Comparison of ENCODE assay signal across 7 mouse cellular contexts in genomic region chr6:90809960-90810362, GRCm38 (mm10).
A peak's percentile ranks its signal among the peaks of the same experiment; 100 is the strongest.
DNase-seq lines count a peak whose midpoint lies in the region; ATAC-seq lines count a peak whose summit lies in the region.

No protein-coding gene starts in this region.

- H3K27ac ChIP-seq in embryonic facial prominence, embryonic 15.5 days (replicated peaks), result no peak overlapping the region
- H3K27ac ChIP-seq in heart, embryonic 11.5 days (ENCODE audit: low read depth, low read length), result no peak overlapping the region
- H3K27ac ChIP-seq in limb, embryonic 12.5 days, result no peak overlapping the region
- H3K27ac ChIP-seq in midbrain, embryonic 15.5 days, result peak overlapping the region; percentile 83

- no peaks in the 10 kb centered on the region for H3K36me3 ChIP-seq in embryonic facial prominence, embryonic 15.5 days
- no peaks in the 10 kb centered on the region for H3K36me3 ChIP-seq in heart, embryonic 11.5 days (ENCODE audit: control insufficient read depth, insufficient read depth, low read length)
- H3K36me3 ChIP-seq in limb, embryonic 12.5 days, result no peaks in the 10 kb centered on the region
- no peaks in the 10 kb centered on the region for H3K36me3 ChIP-seq in midbrain, embryonic 15.5 days (replicated peaks)

- H3K27me3 ChIP-seq in embryonic facial prominence, embryonic 15.5 days, result no peaks in the 10 kb centered on the region
- H3K27me3 ChIP-seq in heart, embryonic 11.5 days (ENCODE audit: control insufficient read depth, insufficient read depth, low read length), result peaks cover 6% of the 10 kb centered on the region
- H3K27me3 ChIP-seq in limb, embryonic 12.5 days, result 0 out of 2 replicates have a peak, but pooled peaks cover 8% of the 10 kb centered on the region
- no peaks in the 10 kb centered on the region for H3K27me3 ChIP-seq in midbrain, embryonic 15.5 days (replicated peaks)

- peak; percentile 100 for DNase-seq in brain, adult 2 months (ENCODE audit: low read depth, low spot score)
- peak; percentile 48 for DNase-seq in kidney, adult 9 months
- DNase-seq in spleen, postnatal 10 days (ENCODE audit: low spot score in 2 of 2), result peak; percentile 17 to 71

- 0 out of 2 replicates have a peak overlapping the region, but pooled peaks have one; percentile 15 for H3K4me3 ChIP-seq in embryonic facial prominence, embryonic 15.5 days (replicated peaks)
- H3K4me3 ChIP-seq in heart, embryonic 11.5 days (ENCODE audit: low read depth, low read length), result no peak overlapping the region
- peak overlapping the region; percentile 34 for H3K4me3 ChIP-seq in limb, embryonic 12.5 days (replicated peaks)
- H3K4me3 ChIP-seq in midbrain, embryonic 15.5 days, result peak overlapping the region; percentile 46

- 3% methylated on average over 22 of the region's 22 CpGs for WGBS in embryonic facial prominence, embryonic 15.5 days
- WGBS in heart, embryonic 11.5 days (ENCODE audit: insufficient replicate concordance), result 8% methylated on average over 22 of the region's 22 CpGs
- WGBS in limb, embryonic 12.5 days, result 2% methylated on average over 22 of the region's 22 CpGs
- 1% methylated on average over 22 of the region's 22 CpGs for WGBS in midbrain, embryonic 15.5 days

- no peaks in the 10 kb centered on the region for H3K9me3 ChIP-seq in embryonic facial prominence, embryonic 15.5 days (replicated peaks)
- no peaks in the 10 kb centered on the region for H3K9me3 ChIP-seq in heart, embryonic 11.5 days (replicated peaks; ENCODE audit: control insufficient read depth, low read length)
- no peaks in the 10 kb centered on the region for H3K9me3 ChIP-seq in limb, embryonic 12.5 days
- H3K9me3 ChIP-seq in midbrain, embryonic 15.5 days, result no peaks in the 10 kb centered on the region

- H3K4me2 ChIP-seq in embryonic facial prominence, embryonic 15.5 days (replicated peaks), result peak overlapping the region; percentile 41
- H3K4me2 ChIP-seq in heart, embryonic 11.5 days, result peak overlapping the region; percentile 36
- peak overlapping the region; percentile 63 for H3K4me2 ChIP-seq in limb, embryonic 12.5 days
- H3K4me2 ChIP-seq in midbrain, embryonic 15.5 days, result peak overlapping the region; percentile 67

- ATAC-seq in embryonic facial prominence, embryonic 15.5 days (ENCODE audit: insufficient number of reproducible peaks, low FRiP score, low TSS enrichment, low read depth), result peak; percentile 53; the same call in 1 of the 2 replicates
- ATAC-seq in heart, embryonic 11.5 days (replicated peaks; ENCODE audit: insufficient number of reproducible peaks, low FRiP score, low TSS enrichment), result no peak
- peak; percentile 75 for ATAC-seq in limb, embryonic 12.5 days (ENCODE audit: insufficient number of reproducible peaks, insufficient read depth, low FRiP score, low TSS enrichment, low read depth)
- peak; percentile 94 for ATAC-seq in midbrain, embryonic 15.5 days (replicated peaks)

- no peak overlapping the region for H3K9ac ChIP-seq in embryonic facial prominence, embryonic 15.5 days
- H3K9ac ChIP-seq in heart, embryonic 11.5 days (ENCODE audit: low read depth, low read length), result no peak overlapping the region
- no peak overlapping the region; the same call in 1 of the 2 replicates for H3K9ac ChIP-seq in limb, embryonic 12.5 days (replicated peaks)
- peak overlapping the region; percentile 56 for H3K9ac ChIP-seq in midbrain, embryonic 15.5 days

- H3K4me1 ChIP-seq in embryonic facial prominence, embryonic 15.5 days, result peaks cover 25% of the 10 kb centered on the region
- peaks cover 46% of the 10 kb centered on the region for H3K4me1 ChIP-seq in heart, embryonic 11.5 days (ENCODE audit: control insufficient read depth, insufficient read depth, low read length)
- peaks cover 24% of the 10 kb centered on the region for H3K4me1 ChIP-seq in limb, embryonic 12.5 days (replicated peaks)
- peaks cover 58% of the 10 kb centered on the region for H3K4me1 ChIP-seq in midbrain, embryonic 15.5 days

Comparison
In these comparisons a context has a peak if more than half of its experiments do, and no peak if none do; other contexts are left out.
1. DNase-seq: peak in every context shown above with its lines; median percentile 100 in brain, adult 2 months; 48 in kidney, adult 9 months; 44 in spleen, postnatal 10 days.